Mouse (Mus musculus): ENCODE data around the gene Pik3c2a.

DNA sequence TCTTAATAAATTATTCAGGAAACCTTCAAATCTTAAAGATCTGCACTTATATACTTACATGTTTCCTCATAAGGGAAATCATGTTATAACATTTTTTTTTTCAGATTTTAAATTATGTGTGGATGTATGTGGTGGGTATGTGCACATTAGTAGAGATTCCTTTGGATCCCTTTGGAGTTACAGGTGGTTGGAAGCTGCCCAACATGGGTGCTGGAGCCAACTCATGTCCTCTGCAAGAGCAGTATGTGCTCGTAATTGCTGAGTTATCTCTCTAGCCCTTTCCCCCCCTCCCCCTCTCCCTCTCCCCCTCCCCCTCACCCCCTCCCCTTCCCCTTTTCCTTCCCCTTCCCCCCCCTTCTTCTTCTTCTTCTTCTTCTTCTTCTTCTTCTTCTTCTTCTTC is 39.9 kb upstream of the Pik3c2a start:
- no peak for TF ChIP-seq CTCF (IDR thresholded peaks at IDR 0.05; ENCODE audit: borderline replicate concordance, insufficient read depth, low read length)
- TF ChIP-seq POLR2A (IDR thresholded peaks at IDR 0.05; ENCODE audit: low read depth, low read length) = no peak

All from embryonic fibroblast, embryonic 13.5 days (primary cell).